Mouse (Mus musculus) erythroblast, adult 5-6 weeks (primary cell): ENCODE measurements around the gene Patl2. TPM values are rescaled to one million over a fixed set of nuclear protein-coding genes. Genes with fewer than 3 reads are reported as not detected.

ENCODE experiments used
- ATAC-seq: replicated peaks from 2 replicates; pipeline ENCODE4 v1.8.0; 2016; ENCODE audit warnings: moderate number of reproducible peaks, mild to moderate bottlenecking, moderate TSS enrichment, inconsistent platforms; ENCODE audit not compliant: poor library complexity, low FRiP score, severe bottlenecking
- total RNA-seq, 2 experiments: library from RNA; stranded (forward) in 1 of 2; stranded (reverse) in 1 of 2; fragments of 150-400 nt in 1 of 2; fragments of 200-764, 138-1000 nt in 1 of 2; gene quantifications; 2 replicates each; pipeline versions ENCODE4 v1.2.3 to v1.2.4; 2015 to 2017; ENCODE audit warnings: low replicate concordance in 2 of 2

The Patl2 gene
- total RNA-seq, 2 experiments from 2014 or later = not detected

GRCm38 (mm10) chr2:122097686-122098085, 88.3 kb downstream of the Patl2 start:
- peak; percentile 58 for ATAC-seq

DNA sequence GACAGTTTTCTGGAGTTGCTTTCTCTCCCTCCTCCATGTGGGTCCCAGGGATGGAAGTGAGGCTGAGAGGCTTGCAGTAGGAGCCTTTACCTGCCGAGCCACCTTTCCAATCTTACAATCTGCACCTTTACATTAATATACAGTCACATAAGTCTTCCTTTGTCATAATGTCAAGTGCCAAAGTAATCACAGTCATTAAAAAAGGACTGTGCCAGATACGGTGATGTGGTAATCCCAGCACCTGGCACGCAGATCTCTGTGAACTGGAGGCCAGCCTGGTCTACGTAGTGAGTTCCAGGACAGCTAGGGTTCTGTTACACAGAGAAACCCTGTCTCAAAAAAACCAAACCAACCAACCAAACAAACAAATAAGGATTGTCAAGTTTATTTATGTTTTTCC, 92.1 kb downstream of the Patl2 start:
- ATAC-seq = no peak

DNA sequence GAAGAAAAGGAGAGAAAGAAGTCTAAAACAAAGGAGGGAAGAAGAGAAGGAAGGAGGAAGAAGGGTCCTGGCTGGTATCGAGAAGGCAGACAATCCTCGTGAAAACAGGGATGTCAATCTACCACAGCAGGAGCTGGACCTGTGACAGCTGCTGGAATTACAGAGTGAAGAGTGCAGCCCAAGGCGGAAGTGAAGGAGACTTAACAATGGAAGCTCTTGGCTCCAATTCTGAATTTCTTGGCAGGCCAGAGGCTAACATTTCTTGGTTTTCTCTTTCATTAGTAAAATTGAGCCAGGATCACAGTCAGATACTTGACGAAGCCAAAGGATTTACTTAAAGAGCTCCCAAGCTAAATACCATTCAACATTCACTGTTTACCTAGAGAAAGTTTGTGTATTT, 99.5 kb downstream of the Patl2 start:
- ATAC-seq = no peak

GRCm38 (mm10) chr2:122081728-122082456, 104.1 kb downstream of the Patl2 start:
- no peak for ATAC-seq

Other genes starting within 250 kb of the Patl2 start
- gene Ctdspl2, start 230.2 kb downstream of the Patl2 start, total RNA-seq (2015; ENCODE audit: low replicate concordance) = 19.4 and 23.4 TPM in 2 replicates
- 22.6 and 30.2 TPM in 2 replicates for gene Ctdspl2, start 230.2 kb downstream of the Patl2 start, total RNA-seq (2017; ENCODE audit: low replicate concordance)
- gene Mageb3, start 230.1 kb downstream of the Patl2 start, total RNA-seq (2015; ENCODE audit: low replicate concordance) = not detected in 2 replicates
- gene Mageb3, start 230.1 kb downstream of the Patl2 start, total RNA-seq (2017; ENCODE audit: low replicate concordance) = 0.43 TPM in 1 of 2 replicates, not detected in the other
- gene Eif3j1, start 157.6 kb downstream of the Patl2 start, total RNA-seq (2015; ENCODE audit: low replicate concordance) = 5.0 and 6.7 TPM in 2 replicates
- gene Eif3j1, start 157.6 kb downstream of the Patl2 start, total RNA-seq (2017; ENCODE audit: low replicate concordance) = 14.5 and 21.5 TPM in 2 replicates
- 2.5 and 4.4 TPM in 2 replicates for gene Spg11, start 67.8 kb downstream of the Patl2 start, total RNA-seq (2015; ENCODE audit: low replicate concordance)
- gene Spg11, start 67.8 kb downstream of the Patl2 start, total RNA-seq (2017; ENCODE audit: low replicate concordance) = 4.5 and 5.6 TPM in 2 replicates
- gene B2m, start 38.5 kb downstream of the Patl2 start, total RNA-seq (2015; ENCODE audit: low replicate concordance) = 1,642 and 1,724 TPM in 2 replicates
- 563 and 1,023 TPM in 2 replicates for gene B2m, start 38.5 kb downstream of the Patl2 start, total RNA-seq (2017; ENCODE audit: low replicate concordance)
- gene Trim69, start 25.5 kb downstream of the Patl2 start, total RNA-seq (2015; ENCODE audit: low replicate concordance) = not detected in 2 replicates
- not detected in 2 replicates for gene Trim69, start 25.5 kb downstream of the Patl2 start, total RNA-seq (2017; ENCODE audit: low replicate concordance)
- not detected in 2 replicates for gene Terb2, start 83 bp upstream of the Patl2 start, total RNA-seq (2015; ENCODE audit: low replicate concordance)
- gene Terb2, start 83 bp upstream of the Patl2 start, total RNA-seq (2017; ENCODE audit: low replicate concordance) = not detected in 2 replicates
- 14.6 and 18.8 TPM in 2 replicates for gene Sord, start 48.6 kb upstream of the Patl2 start, total RNA-seq (2015; ENCODE audit: low replicate concordance)
- gene Sord, start 48.6 kb upstream of the Patl2 start, total RNA-seq (2017; ENCODE audit: low replicate concordance) = 15.3 and 18.7 TPM in 2 replicates
- gene Duox2, start 112.3 kb upstream of the Patl2 start, total RNA-seq (2015; ENCODE audit: low replicate concordance) = not detected in 2 replicates
- not detected in 2 replicates for gene Duox2, start 112.3 kb upstream of the Patl2 start, total RNA-seq (2017; ENCODE audit: low replicate concordance)
- gene Duoxa2, start 112.7 kb upstream of the Patl2 start, total RNA-seq (2015; ENCODE audit: low replicate concordance) = not detected in 2 replicates
- gene Duoxa2, start 112.7 kb upstream of the Patl2 start, total RNA-seq (2017; ENCODE audit: low replicate concordance) = not detected in 2 replicates
- 0.77 TPM in 1 of 2 replicates, not detected in the other for gene Duoxa1, start 127.5 kb upstream of the Patl2 start, total RNA-seq (2015; ENCODE audit: low replicate concordance)
- not detected in 2 replicates for gene Duoxa1, start 127.5 kb upstream of the Patl2 start, total RNA-seq (2017; ENCODE audit: low replicate concordance)
- not detected in 2 replicates for gene Duox1, start 129.5 kb upstream of the Patl2 start, total RNA-seq (2015; ENCODE audit: low replicate concordance)
- gene Duox1, start 129.5 kb upstream of the Patl2 start, total RNA-seq (2017; ENCODE audit: low replicate concordance) = 0.14 TPM in 1 of 2 replicates, not detected in the other
- 0.84 TPM in 1 of 2 replicates, not detected in the other for gene Shf, start 183.0 kb upstream of the Patl2 start, total RNA-seq (2015; ENCODE audit: low replicate concordance)
- 6.3 and 13.0 TPM in 2 replicates for gene Shf, start 183.0 kb upstream of the Patl2 start, total RNA-seq (2017; ENCODE audit: low replicate concordance)
- 12.3 and 16.5 TPM in 2 replicates for gene Slc28a2, start 240.3 kb upstream of the Patl2 start, total RNA-seq (2015; ENCODE audit: low replicate concordance)
- gene Slc28a2, start 240.3 kb upstream of the Patl2 start, total RNA-seq (2017; ENCODE audit: low replicate concordance) = 11.7 and 15.9 TPM in 2 replicates